Mouse (Mus musculus) retina, postnatal 7 days (tissue): ENCODE measurements around the gene Jak2.
A peak's percentile ranks its signal among the peaks of the same experiment; 100 is the strongest.

Source experiments
- DNase-seq: peaks from one replicate; pipeline ENCODE4 v3.0.0-alpha.2; 2012; ENCODE audit warnings: low read depth, low spot score

Gene Jak2

GRCm38 (mm10) chr19:29252831-29253545 lies 1.4 kb downstream of the Jak2 start:
- DNase-seq: no peak

GRCm38 (mm10) chr19:29253728-29254127 lies 2.1 kb downstream of the Jak2 start:
- DNase-seq: peak; percentile 78

DNA sequence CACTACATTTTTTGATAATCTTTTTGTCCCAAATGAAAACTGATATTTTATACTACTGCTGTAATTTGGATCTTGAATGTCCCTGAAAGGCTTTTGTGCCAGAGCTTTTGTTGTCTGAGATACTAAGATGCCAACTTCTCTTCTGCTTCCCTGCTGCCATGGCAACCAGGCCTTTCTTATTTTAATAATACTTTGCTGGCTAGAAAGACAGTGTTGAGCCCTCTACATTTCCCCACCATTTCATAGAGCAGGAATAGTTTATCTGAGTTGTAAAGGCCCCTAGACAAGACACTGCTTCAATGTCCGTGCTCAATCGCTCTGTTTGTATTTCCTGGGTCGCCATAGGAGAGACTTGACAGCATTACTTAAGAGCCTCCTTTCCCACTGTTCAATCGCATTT lies 3.0 kb downstream of the Jak2 start:
- DNase-seq: no peak

DNA sequence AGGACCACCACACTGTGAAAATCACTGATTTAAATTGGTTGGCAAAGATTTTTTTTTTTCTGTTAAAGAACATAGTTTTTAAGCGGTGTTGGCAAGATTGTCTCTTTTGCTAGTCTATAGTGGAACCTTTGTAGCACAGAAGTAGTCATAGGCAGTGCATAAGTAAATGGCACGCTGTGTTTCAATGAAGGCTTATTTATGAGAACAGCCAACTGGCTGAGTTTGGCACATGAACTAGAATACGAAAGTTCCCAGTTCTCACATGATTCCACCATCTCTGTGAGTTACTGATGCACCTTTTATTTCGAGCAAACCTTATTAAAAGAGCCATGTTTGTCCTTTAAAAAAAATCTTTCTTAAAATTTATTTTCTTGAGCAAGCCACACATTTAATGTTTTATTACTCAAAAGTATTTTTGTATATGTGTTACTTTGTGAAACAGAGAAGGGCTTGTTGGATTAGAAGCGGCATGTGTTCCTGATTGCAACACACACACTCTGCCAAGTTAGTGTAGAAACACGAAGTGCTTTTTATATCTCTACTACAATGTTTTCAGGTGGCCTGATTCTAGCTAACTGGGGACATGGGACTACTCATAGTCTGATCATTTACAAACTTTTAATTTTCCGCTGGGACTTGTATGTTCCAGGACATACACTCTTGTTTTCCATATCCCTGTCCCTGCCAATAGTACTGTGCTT lies 3.8 kb downstream of the Jak2 start:
- no peak for DNase-seq

DNA sequence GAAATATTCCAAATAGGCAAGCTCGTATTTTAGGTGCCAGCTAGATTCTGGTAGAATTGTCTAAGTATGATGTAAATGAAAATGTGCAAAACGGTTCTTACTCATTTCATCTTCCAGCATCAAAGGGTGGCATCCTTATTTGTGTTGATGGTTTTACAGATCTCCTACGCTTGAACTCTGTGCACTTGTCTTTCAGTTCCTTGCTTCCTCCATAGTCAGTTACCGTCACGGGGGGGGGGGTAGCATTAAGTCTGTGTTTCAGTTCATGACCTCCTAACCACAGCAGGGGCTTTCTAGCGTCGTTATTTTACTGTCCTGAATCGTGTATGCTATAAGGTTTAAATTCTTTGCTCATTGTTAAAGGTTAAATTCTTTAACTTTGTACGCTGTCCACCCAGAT lies 10.0 kb downstream of the Jak2 start:
- no peak for DNase-seq

- DNase-seq: no peak
Observed at GRCm38 (mm10) chr19:29263492-29263891, 11.9 kb downstream of the Jak2 start.

DNA sequence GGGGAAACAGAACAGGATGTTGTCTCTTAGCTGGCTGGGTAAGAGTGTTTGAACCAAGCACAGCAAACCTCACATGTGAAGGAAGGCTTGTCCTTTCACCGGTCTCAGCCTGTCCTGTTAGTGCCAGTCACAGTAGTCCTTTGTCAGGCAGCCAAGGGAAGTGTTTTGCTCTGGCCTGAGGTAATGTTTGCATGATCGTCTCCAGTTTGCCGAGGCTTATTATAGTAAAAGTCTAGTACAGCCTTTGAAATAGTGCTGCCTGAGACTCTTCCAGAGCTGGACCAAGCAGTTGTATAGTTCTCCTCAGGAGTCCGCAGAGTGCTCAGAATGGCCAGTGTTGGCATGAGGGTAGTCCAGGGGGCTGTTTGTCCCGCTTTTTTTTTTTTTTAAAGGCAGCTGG lies 13.9 kb downstream of the Jak2 start:
- no peak for DNase-seq

DNA sequence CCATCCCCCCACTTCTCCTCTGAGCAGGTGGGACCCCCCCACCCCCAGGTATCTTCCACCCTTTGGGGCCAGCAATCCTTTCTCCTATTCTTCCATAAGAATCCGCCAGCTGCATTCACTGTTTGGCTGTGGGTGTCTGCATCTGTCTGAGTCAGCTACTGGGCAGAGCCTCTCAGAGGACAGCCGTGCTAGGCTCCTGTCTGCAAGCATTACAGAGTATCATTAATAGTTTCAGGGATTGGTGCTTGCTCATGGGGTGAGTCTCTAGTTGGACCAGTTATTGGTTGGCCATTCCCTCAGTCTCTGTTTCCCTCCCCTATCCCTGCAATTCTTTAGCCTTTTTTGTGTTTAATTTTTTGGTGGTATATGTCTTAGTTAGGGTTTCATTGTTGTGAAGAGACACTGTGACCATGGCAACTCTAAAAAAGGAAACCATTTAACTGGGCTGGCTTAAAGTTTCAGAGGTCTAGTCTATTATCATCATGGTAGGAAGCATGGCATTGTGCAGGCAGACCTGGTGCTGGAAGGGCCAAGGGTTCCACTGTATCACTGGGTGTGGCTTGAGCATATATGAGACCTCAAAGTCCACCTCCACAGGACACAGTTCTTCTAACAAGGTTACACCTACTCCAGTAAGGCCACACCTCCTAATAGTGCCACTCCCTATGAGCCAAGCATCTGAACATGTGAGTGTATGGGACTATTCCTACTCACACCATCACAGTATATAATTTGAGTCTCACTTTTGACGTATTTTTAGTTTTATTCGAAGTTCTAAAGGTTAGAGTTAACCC lies 15.6 kb downstream of the Jak2 start:
- DNase-seq: no peak

DNA sequence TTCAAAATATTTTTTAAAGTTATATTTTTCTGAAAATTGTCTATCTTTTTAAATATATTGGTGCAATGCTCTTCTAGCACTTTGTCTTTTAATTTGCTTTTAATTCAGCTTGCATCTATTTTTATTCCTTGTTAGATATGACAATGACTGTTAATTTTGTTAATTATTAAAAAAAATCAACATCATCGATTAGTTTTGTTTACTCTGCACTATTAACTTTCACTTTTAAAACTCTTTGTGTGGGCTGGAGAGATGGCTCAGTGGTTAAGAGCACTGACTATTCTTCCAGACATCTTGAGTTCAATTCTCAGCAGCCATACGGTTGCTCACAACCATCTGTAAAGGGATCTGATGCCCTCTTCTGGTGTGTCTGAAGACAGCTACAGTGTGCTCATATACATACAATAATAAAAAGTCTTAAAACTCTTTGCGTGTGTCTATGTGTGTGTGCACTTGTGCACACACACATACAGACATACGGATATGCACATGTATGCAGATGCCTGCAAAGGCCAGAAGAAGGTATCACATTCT lies 17.2 kb downstream of the Jak2 start:
- no peak for DNase-seq

DNA sequence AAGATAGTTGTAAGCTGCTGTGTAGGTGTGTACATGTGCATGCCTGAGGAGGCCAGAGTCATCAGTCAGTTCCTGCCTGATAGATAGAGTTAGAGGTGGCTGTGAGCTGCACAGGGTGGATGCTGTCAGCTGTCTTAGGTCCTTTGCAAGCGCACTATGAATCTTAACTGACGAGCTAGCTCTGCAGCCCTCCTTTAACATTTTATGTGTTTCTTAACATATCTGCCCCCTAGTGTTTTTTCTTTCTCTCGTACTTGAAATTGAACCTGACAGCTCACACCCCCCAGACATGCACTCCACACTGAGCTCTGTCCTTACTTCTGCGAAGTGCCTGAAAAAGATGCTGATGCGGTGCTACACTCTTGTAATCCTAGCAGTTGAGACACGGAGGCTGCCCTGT lies 18.6 kb downstream of the Jak2 start:
- DNase-seq: no peak

GRCm38 (mm10) chr19:29271147-29271578 lies 19.5 kb downstream of the Jak2 start:
- no peak for DNase-seq

- no peak for DNase-seq
Observed at GRCm38 (mm10) chr19:29272011-29272809, 20.6 kb downstream of the Jak2 start.

GRCm38 (mm10) chr19:29276414-29276813 lies 24.8 kb downstream of the Jak2 start:
- no peak for DNase-seq

DNA sequence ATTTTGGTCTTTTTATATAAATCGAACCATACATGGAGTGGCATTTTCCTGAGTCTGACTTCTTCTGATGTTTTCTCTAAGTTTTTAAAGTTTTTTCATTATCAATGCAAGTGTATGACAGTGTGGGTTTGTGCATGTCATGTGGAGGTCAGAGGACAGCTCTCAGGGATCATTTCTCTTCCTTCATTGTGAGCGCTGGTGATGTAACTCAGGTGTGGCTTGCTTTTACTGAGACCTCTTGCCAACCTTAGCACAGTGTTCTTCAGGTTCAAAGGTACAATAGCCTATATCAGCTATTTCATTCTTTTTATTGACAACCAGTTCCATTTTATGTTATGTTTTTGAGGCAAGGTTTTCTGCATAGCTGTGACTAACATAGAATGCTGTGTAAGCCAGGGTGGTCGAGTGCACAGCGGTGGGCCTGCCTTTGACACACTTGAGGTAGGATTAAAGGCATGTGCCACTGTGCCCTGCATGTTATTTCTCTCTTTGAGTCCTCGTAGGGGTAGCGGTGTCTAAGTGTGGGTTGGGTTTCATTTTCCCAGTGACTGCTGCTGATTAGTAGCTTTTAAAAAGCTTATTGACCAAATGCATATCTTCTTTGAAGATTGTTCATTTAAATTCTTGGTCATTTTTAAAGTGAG lies 27.4 kb downstream of the Jak2 start:
- DNase-seq: no peak

DNA sequence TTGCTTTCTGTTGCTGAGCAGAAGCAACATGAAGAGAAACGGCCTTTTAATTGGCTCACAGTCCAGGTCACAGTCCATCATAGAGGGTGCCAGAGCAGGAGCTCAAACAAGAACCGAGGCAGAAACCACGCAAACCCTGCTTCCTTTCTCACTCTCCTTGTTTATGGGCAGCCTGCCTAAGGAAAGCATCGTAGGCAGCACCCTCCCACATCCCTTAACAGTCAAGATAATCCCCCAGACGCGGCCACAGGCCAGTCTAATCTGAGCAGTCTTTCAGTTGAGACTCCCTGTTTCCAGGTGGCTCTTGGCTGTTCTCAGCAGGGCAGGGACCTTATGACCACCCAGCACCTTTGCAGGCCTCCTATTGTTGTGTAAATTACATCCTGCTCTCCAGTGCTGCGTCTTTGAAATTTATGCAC lies 33.8 kb downstream of the Jak2 start:
- DNase-seq: no peak

- DNase-seq: no peak
Observed at GRCm38 (mm10) chr19:29287863-29288262, 36.2 kb downstream of the Jak2 start.

GRCm38 (mm10) chr19:29291532-29291931 lies 39.9 kb downstream of the Jak2 start:
- DNase-seq: no peak

- DNase-seq: no peak
Observed at GRCm38 (mm10) chr19:29292546-29292945, 40.9 kb downstream of the Jak2 start.

DNA sequence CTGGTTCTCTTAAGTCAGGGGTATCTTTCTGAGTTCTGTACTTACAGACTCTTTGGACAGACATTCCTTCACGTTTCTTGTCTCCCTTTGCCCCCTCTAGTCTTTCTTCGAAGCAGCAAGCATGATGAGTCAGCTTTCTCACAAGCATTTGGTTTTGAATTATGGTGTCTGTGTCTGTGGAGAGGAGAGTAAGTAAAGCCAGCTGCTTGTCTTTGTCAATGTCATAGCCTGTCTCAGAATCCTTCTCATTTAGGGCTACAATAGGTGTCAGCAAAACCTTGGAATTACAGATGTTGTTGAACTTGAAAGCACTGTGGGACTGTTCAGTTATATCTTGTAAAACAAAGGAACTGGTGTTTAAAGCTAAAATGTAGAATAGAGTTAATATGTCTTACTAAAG lies 43.1 kb downstream of the Jak2 start:
- DNase-seq: no peak

DNA sequence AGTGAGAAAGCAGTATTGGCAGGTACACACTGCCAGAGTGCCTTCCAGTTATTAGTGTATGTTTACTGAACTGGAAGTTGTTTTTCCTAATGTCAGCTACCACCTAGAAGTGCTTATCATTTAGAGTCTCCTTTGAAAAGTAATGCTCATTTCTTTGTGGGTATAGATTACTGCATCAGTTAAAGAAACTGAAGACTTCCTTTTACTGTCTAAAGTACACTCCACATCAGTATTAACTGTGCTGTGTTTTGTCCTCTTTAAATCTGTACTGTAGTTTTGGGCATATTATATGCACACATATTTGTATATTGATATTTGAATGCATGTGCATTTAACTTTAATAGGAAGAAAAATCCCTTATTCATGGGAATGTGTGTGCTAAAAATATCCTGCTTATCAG lies 44.5 kb downstream of the Jak2 start:
- DNase-seq: no peak

- no peak for DNase-seq
Observed at GRCm38 (mm10) chr19:29297366-29297765, 45.7 kb downstream of the Jak2 start.
